In the genomic region with DNA sequence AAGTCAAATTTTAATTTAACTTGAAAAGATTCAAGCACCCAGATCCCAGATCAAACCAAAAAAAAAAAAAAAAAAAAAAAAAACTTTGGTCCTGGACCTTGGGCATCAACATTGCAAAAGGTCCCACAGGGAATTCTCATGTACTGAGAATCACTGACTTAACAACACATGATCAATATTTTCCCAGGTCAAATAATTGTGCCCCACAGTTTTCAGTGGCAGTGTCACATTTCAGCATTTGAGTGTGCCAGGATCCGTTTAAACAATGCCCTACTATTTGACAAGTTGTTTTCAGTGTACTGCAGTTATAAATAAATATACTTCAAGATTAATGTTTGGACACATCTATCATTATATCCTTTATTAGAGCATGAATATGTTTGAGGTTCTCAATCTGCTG, we compare ENCODE assay signal across 21 mouse cellular contexts. TPM values are rescaled to one million over a fixed set of nuclear protein-coding genes. Genes with fewer than 3 reads are reported as not detected.
A peak's percentile ranks its signal among the peaks of the same experiment; 100 is the strongest.
DNase-seq lines count a peak whose midpoint lies in the region; ATAC-seq and TF ChIP-seq lines count a peak whose summit lies in the region.
"Had no signal": no experiment of that assay in that cellular context is flagged by ENCODE, and none has a peak within 500 bp of the region (broad histone marks: within the 10 kb centered on the region; RNA-seq: fewer than 3 reads in every experiment).

No protein-coding gene starts in this region.

- TF ChIP-seq CTCF in liver, adult 2 months (IDR thresholded peaks at IDR 0.05; ENCODE audit: low read depth, low read length): no peak

- H3K9me3 ChIP-seq in ES-E14 (ENCODE audit: control insufficient read depth, insufficient read depth, low read depth, low read length): no peaks in the 10 kb centered on the region
- no peaks in the 10 kb centered on the region for H3K9me3 ChIP-seq in forebrain, embryonic 16.5 days (ENCODE audit: control insufficient read depth, low read length)
- H3K9me3 ChIP-seq: G1E had no signal

- H3K27ac ChIP-seq in liver, adult 2 months (replicated peaks; ENCODE audit: insufficient read depth, low read depth, low read length): no peak overlapping the region
- H3K27ac ChIP-seq in ES-E14 (ENCODE audit: insufficient read depth, low read depth, low read length, poor library complexity, severe bottlenecking): no peak overlapping the region
- no peak overlapping the region for H3K27ac ChIP-seq in forebrain, embryonic 16.5 days (ENCODE audit: low read length)

- DNase-seq in liver, adult 2 months (ENCODE audit: extremely low read depth, low read depth, low spot score): peak; percentile 92
- DNase-seq in liver (no peak), ES-E14 (ENCODE audit: low read depth, low spot score) (no peak)
- DNase-seq: adrenal gland, adult 2 months; adrenal gland, adult 8-10 months; adrenal gland, postnatal 10 days; adrenal gland, postnatal 14 days; adrenal gland, postnatal 25 days; adrenal gland, postnatal 36 days; B cell, adult 2 months; cerebellum, adult 11 months; cerebellum, adult 11-12 months; cerebellum, adult 18-20 months; cerebellum, adult 2 months had no signal

- no peak overlapping the region for H3K4me3 ChIP-seq in liver, adult 2 months (ENCODE audit: insufficient read depth, low read depth, low read length)
- H3K4me3 ChIP-seq in ES-E14 (ENCODE audit: insufficient read depth in 1 of 2, low read depth in 1 of 2, low read length in 2 of 2, poor library complexity in 1 of 2, severe bottlenecking in 1 of 2): no peak overlapping the region
- no peak overlapping the region for H3K4me3 ChIP-seq in forebrain, embryonic 16.5 days (replicated peaks; ENCODE audit: low read length)

- in situ Hi-C loops in ES-E14 (cut with MboI; ENCODE audit: low sequenced_read_pairs in 2 of 2, unreplicated experiment in 2 of 2): no loop called here

- H3K9ac ChIP-seq in liver, adult 2 months (ENCODE audit: low read depth, low read length): no peak overlapping the region
- H3K9ac ChIP-seq in ES-E14 (ENCODE audit: insufficient read depth, low read depth, low read length, poor library complexity, severe bottlenecking): no peak overlapping the region
- H3K9ac ChIP-seq in forebrain, embryonic 16.5 days (replicated peaks; ENCODE audit: low read depth, low read length): no peak overlapping the region

- H3K4me1 ChIP-seq in liver, adult 2 months (ENCODE audit: control insufficient read depth, insufficient read depth, low read length): peaks cover 5% of the 10 kb centered on the region; the same call in 1 of the 2 replicates
- H3K4me1 ChIP-seq in ES-E14 (ENCODE audit: control insufficient read depth in 2 of 2, insufficient read depth in 2 of 2, low read length in 2 of 2, poor library complexity in 1 of 2): 0 out of 4 replicates have a peak, but pooled peaks cover 0 to 1% of the 10 kb centered on the region in 2 experiments
- no peaks in the 10 kb centered on the region for H3K4me1 ChIP-seq in forebrain, embryonic 16.5 days (replicated peaks; ENCODE audit: control insufficient read depth, insufficient read depth, low read length)

- 0 out of 2 replicates have a peak, but pooled peaks cover 2% of the 10 kb centered on the region for H3K27me3 ChIP-seq in liver, adult 2 months (ENCODE audit: control insufficient read depth, insufficient read depth, low read length)
- no peaks in the 10 kb centered on the region for H3K27me3 ChIP-seq in forebrain, embryonic 16.5 days (replicated peaks; ENCODE audit: control insufficient read depth, insufficient read depth, low read length)

- H3K4me2 ChIP-seq in forebrain, embryonic 16.5 days (ENCODE audit: low read length): no peak overlapping the region

- H3K36me3 ChIP-seq in liver, adult 2 months (ENCODE audit: control insufficient read depth, insufficient read depth, low read length): no peaks in the 10 kb centered on the region
- H3K36me3 ChIP-seq in ES-E14 (ENCODE audit: control insufficient read depth, insufficient read depth, low read length, poor library complexity, severe bottlenecking): no peaks in the 10 kb centered on the region
- no peaks in the 10 kb centered on the region for H3K36me3 ChIP-seq in forebrain, embryonic 16.5 days (ENCODE audit: control insufficient read depth, insufficient read depth)
- H3K36me3 ChIP-seq: G1E had no signal

- H3K79me2 ChIP-seq in liver, adult 2 months (ENCODE audit: control insufficient read depth, insufficient read depth, low read length): no peaks in the 10 kb centered on the region

- no peak for ATAC-seq in forebrain, embryonic 16.5 days
- ATAC-seq: activated CD4-positive, CD25-positive, alpha-beta regulatory T cell, adult 4 months; CD4-positive, CD25-positive, alpha-beta regulatory T cell, adult 4 months; Patski had no signal

- no peak for TF ChIP-seq POLR2A in liver, adult 2 months (IDR thresholded peaks at IDR 0.05; ENCODE audit: extremely low read depth, insufficient read depth, low read length)

- 20% methylated on average over 1 of the region's 1 CpGs for WGBS in liver, adult 2 months
- 62% methylated on average over 1 of the region's 1 CpGs for WGBS in forebrain, embryonic 16.5 days

TF ChIP-seq in ES-E14, 5 proteins besides CTCF, POLR2A, EP300 and RAD21:
- TF ChIP-seq MAFK (IDR thresholded peaks at IDR 0.05; ENCODE audit: insufficient read depth, low read depth, low read length): no peak
- 0 out of 2 replicates have a peak, but pooled peaks have one; percentile 38 for TF ChIP-seq ZNF384 (IDR thresholded peaks at IDR 0.05; ENCODE audit: low read depth, low read length)

RNA-seq across cellular contexts. Expression of a gene that starts 36.4 kb away (rescaled TPM):
- total RNA-seq in liver, adult 2 months (2014; rRNA removed): not detected in 2 replicates
- 0.05 TPM in 1 of 2 replicates, not detected in the other for polyA plus RNA-seq in liver, adult 2 months (2012; rRNA removed)
- total RNA-seq in ES-E14 (2012; rRNA removed): 0.21 and 0.22 TPM in 2 replicates
- 0.34 TPM in 1 of 2 replicates, not detected in the other for polyA plus RNA-seq in forebrain, embryonic 16.5 days (2015; fragmentation: Nextera tagmentation; extraction: Ambion mirVana)
- total RNA-seq: adrenal gland, adult 2 months; adrenal gland, postnatal 14 days; adrenal gland, postnatal 25 days; MEL had no signal
- polyA plus RNA-seq: activated CD4-positive, CD25-positive, alpha-beta regulatory T cell, adult 4 months; C2C12; CD4-positive, CD25-positive, alpha-beta regulatory T cell, adult 4 months; G1E had no signal
